Mouse (Mus musculus): ENCODE data around the gene Kctd21. TPM values are rescaled to one million over a fixed set of nuclear protein-coding genes. Genes with fewer than 3 reads are reported as not detected.

Kctd21 gene
- 11.5 and 14.2 TPM in 2 replicates for polyA plus RNA-seq (2012; rRNA removed; ENCODE audit: low replicate concordance)

GRCm38 (mm10) chr7:97331726-97332666 lies at the start of gene Kctd21, which contains the start of gene Usp35:
Kctd21 (plus strand) TSS chr7:97332327.
Usp35 (minus strand) TSS chr7:97332020.

Other genes starting within 250 kb of the Kctd21 start
- 13.3 and 13.4 TPM in 2 replicates for gene Usp35, start 307 bp upstream of the Kctd21 start, polyA plus RNA-seq (2012; rRNA removed; ENCODE audit: low replicate concordance)
- gene Alg8, start 39.3 kb downstream of the Kctd21 start, polyA plus RNA-seq (2012; rRNA removed; ENCODE audit: low replicate concordance), result 15.7 and 22.6 TPM in 2 replicates
- 163 and 166 TPM in 2 replicates for gene Ndufc2, start 67.7 kb downstream of the Kctd21 start, polyA plus RNA-seq (2012; rRNA removed; ENCODE audit: low replicate concordance)
- gene Thrsp, start 85.4 kb downstream of the Kctd21 start, polyA plus RNA-seq (2012; rRNA removed; ENCODE audit: low replicate concordance), result 1,808 and 3,120 TPM in 2 replicates
- 0.76 and 15.4 TPM in 2 replicates for gene Kctd14, start 119.0 kb downstream of the Kctd21 start, polyA plus RNA-seq (2012; rRNA removed; ENCODE audit: low replicate concordance)
- gene Ints4, start 148.6 kb downstream of the Kctd21 start, polyA plus RNA-seq (2012; rRNA removed; ENCODE audit: low replicate concordance), result 130 and 135 TPM in 2 replicates
- 64.8 and 129 TPM in 2 replicates for gene Aamdc, start 247.2 kb downstream of the Kctd21 start, polyA plus RNA-seq (2012; rRNA removed; ENCODE audit: low replicate concordance)
- gene Rsf1, start 247.6 kb downstream of the Kctd21 start, polyA plus RNA-seq (2012; rRNA removed; ENCODE audit: low replicate concordance), result 1.6 and 3.5 TPM in 2 replicates

All from subcutaneous adipose tissue, adult 2 months (tissue).